Mouse (Mus musculus) hindbrain, embryonic 11.5 days (tissue): ENCODE data around the gene Lbr. TPM values are rescaled to one million over a fixed set of nuclear protein-coding genes. Genes with fewer than 3 reads are reported as not detected.
A peak's percentile ranks its signal among the peaks of the same experiment; 100 is the strongest.

ENCODE experiments used
- ATAC-seq: fragments of 200-750 bp; cut with Nextera tagmentation; 2 replicates; pipeline ENCODE4 v1.8.0; 2017; ENCODE audit warnings: mild to moderate bottlenecking, moderate TSS enrichment, moderate library complexity; ENCODE audit not compliant: low FRiP score
- DNase-seq: peaks from one replicate; pipeline ENCODE4 v3.0.0-alpha.2; 2015; ENCODE audit warnings: low spot score
- H3K27ac ChIP-seq: fragments of 300-500 bp; sonication (generic); 2 replicates; pipeline ENCODE4 v1.5.1; 2014; ENCODE audit warnings: mild to moderate bottlenecking, low read depth, low read length
- H3K27me3 ChIP-seq: fragments of 300-500 bp; sonication (generic); 2 replicates; pipeline ENCODE4 v1.6.1; 2014; ENCODE audit warnings: mild to moderate bottlenecking, low read length, moderate library complexity, mixed read lengths; ENCODE audit not compliant: control insufficient read depth, insufficient read depth
- H3K36me3 ChIP-seq: fragments of 300-500 bp; sonication (generic); 2 replicates; pipeline ENCODE4 v1.6.1; 2014; ENCODE audit warnings: mild to moderate bottlenecking, low read length, moderate library complexity, mixed read lengths; ENCODE audit not compliant: control insufficient read depth, insufficient read depth
- H3K4me1 ChIP-seq: fragments of 300-500 bp; sonication (generic); replicated peaks from 2 replicates; pipeline ENCODE4 v1.6.1; 2014; ENCODE audit warnings: low read length, mixed read lengths; ENCODE audit not compliant: control insufficient read depth, insufficient read depth
- H3K4me2 ChIP-seq: fragments of 300-500 bp; sonication (generic); replicated peaks from 2 replicates; pipeline ENCODE4 v1.6.1; 2014; ENCODE audit warnings: mild to moderate bottlenecking, low read depth, low read length
- H3K4me3 ChIP-seq: fragments of 300-500 bp; sonication (generic); 2 replicates; pipeline ENCODE4 v1.5.1; 2014; ENCODE audit warnings: low read depth, low read length
- H3K9ac ChIP-seq: fragments of 300-500 bp; sonication (generic); 2 replicates; pipeline ENCODE4 v1.6.1; 2014; ENCODE audit warnings: low read depth, low read length
- H3K9me3 ChIP-seq: fragments of 300-500 bp; sonication (generic); 2 replicates; pipeline ENCODE4 v1.6.1; 2016; ENCODE audit warnings: low read length; ENCODE audit not compliant: control insufficient read depth
- WGBS: fragments of 180-500 bp; shearing (Covaris S2); extraction: QIAGEN DNeasy Blood & Tissue Kit; methylation state at CpG from one replicate; pipeline ENCODE4 v1.1.7; 2014; 5-methylcytosine and 5-hydroxymethylcytosine counted together
- polyA plus RNA-seq: library from polyadenylated mRNA; unstranded; fragments of >200 nt; fragmentation: Nextera tagmentation; extraction: Ambion mirVana; gene quantifications from 2 replicates; pipeline ENCODE4 v1.2.1, GENCODE M21; 2014

Gene Lbr
- 151 and 166 TPM in 2 replicates for polyA plus RNA-seq

GRCm38 (mm10) chr1:181842781-181843180, at the start of gene Lbr:
Gene Lbr (minus strand): TSS chr1:181843046.
- Histone ChIP-seq H3K9ac (peak within 1 kb of the TSS; percentile 93), H3K4me2 (peak within 1 kb of the TSS; percentile 62), H3K9me3 (no peaks in the 10 kb centered on the region), H3K27ac (peak within 1 kb of the TSS; percentile 87), H3K36me3 (no peaks in the 10 kb centered on the region), H3K27me3 (no peaks in the 10 kb centered on the region), H3K4me1 (peaks cover 10% of the 10 kb centered on the region; the same call in 1 of the 2 replicates), H3K4me3 (peak within 1 kb of the TSS; percentile 91)
- under 1% methylated on average over 13 of the region's 14 CpGs for WGBS
- ATAC-seq, result no peak
- DNase-seq, result peak; percentile 56

DNA sequence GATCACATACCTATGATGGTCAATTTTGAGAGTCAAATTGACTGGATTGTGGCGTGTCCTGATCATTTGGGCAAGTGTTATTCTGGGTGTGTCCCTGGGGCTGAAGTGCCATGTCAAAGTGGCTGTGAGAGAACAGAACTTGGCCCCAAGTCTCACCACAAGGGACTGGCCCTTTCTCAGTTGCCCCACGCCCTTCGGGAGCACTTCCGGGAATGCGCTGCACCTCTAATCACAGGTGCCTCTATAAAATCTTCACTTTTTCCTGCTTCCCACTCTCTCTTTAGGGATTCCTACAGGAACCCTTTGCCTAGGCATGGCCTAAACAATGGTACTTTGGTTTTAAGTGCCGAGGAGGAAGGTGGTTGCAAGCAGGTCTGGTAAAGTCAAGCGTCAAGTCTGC, 46.8 kb upstream of the Lbr start:
- H3K9me3 ChIP-seq, result no peaks in the 10 kb centered on the region
- 91% methylated on average over 7 of the region's 7 CpGs for WGBS
- ATAC-seq, result no peak

DNA sequence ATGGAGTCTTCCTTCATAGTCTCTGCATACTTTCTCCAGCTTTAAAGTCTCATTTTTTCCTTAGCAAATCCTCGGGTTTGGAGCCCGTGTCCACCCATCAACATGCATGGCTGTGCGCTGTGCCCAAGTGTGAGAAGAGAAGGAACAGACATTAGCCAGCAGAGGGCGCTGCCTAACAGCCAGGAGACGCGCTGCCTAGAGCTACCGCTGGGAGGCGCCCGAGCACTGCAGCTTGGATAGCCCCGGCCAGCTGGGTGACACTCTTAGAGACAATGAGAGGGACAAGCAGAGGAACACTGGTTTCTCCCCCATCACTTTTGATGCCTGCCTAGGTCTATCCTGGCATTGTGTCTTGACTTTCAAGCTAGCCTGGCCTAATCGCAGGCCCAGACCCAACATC, 46.0 kb upstream of the Lbr start:
- Histone ChIP-seq H3K4me2 (no peak overlapping the region), H3K36me3 (no peaks in the 10 kb centered on the region), H3K4me3 (no peak overlapping the region), H3K9me3 (no peaks in the 10 kb centered on the region), H3K27ac (no peak overlapping the region), H3K4me1 (no peaks in the 10 kb centered on the region), H3K27me3 (no peaks in the 10 kb centered on the region), H3K9ac (no peak overlapping the region)
- peak; percentile 94 for DNase-seq
- 7% methylated on average over 11 of the region's 11 CpGs for WGBS
- ATAC-seq, result peak; percentile 70

More for the DNA sequence above, 46.8 kb upstream of the Lbr start:
- Histone ChIP-seq H3K4me1 (no peaks in the 10 kb centered on the region), H3K4me3 (no peak overlapping the region), H3K27me3 (no peaks in the 10 kb centered on the region), H3K4me2 (no peak overlapping the region), H3K9ac (no peak overlapping the region), H3K27ac (no peak overlapping the region), H3K36me3 (no peaks in the 10 kb centered on the region)
- no peak for DNase-seq

GRCm38 (mm10) chr1:181881532-181881931, 38.7 kb upstream of the Lbr start:
- H3K9me3 ChIP-seq, result no peaks in the 10 kb centered on the region
- no peaks in the 10 kb centered on the region for H3K27me3 ChIP-seq
- no peak overlapping the region for H3K27ac ChIP-seq
- H3K36me3 ChIP-seq, result no peaks in the 10 kb centered on the region
- WGBS, result 24% methylated on average over 8 of the region's 8 CpGs
- H3K9ac ChIP-seq, result no peak overlapping the region
- ATAC-seq (no peak; the same call in 1 of the 2 replicates), DNase-seq (peak; percentile 48)
- no peaks in the 10 kb centered on the region for H3K4me1 ChIP-seq
- no peak overlapping the region for H3K4me2 ChIP-seq
- H3K4me3 ChIP-seq, result no peak overlapping the region

- Histone ChIP-seq H3K9me3 (no peaks in the 10 kb centered on the region), H3K4me2 (no peak overlapping the region), H3K4me1 (no peaks in the 10 kb centered on the region), H3K27me3 (no peaks in the 10 kb centered on the region), H3K4me3 (no peak overlapping the region), H3K9ac (no peak overlapping the region), H3K36me3 (no peaks in the 10 kb centered on the region), H3K27ac (no peak overlapping the region)
- WGBS, result 56% methylated on average over 15 of the region's 15 CpGs
- DNase-seq (peak; percentile 41), ATAC-seq (0 out of 2 replicates have a peak, but pooled peaks have one; percentile 25)
Observed at GRCm38 (mm10) chr1:181880752-181881325, 38.0 kb upstream of the Lbr start.

GRCm38 (mm10) chr1:181878436-181878835, 35.6 kb upstream of the Lbr start:
- no peak overlapping the region for H3K9ac ChIP-seq
- no peak overlapping the region for H3K4me2 ChIP-seq
- H3K27me3 ChIP-seq, result no peaks in the 10 kb centered on the region
- no peaks in the 10 kb centered on the region for H3K36me3 ChIP-seq
- 74% methylated on average over 5 of the region's 5 CpGs for WGBS
- H3K27ac ChIP-seq, result no peak overlapping the region
- H3K4me3 ChIP-seq, result no peak overlapping the region
- ATAC-seq (no peak), DNase-seq (no peak)
- no peaks in the 10 kb centered on the region for H3K9me3 ChIP-seq
- no peaks in the 10 kb centered on the region for H3K4me1 ChIP-seq

DNA sequence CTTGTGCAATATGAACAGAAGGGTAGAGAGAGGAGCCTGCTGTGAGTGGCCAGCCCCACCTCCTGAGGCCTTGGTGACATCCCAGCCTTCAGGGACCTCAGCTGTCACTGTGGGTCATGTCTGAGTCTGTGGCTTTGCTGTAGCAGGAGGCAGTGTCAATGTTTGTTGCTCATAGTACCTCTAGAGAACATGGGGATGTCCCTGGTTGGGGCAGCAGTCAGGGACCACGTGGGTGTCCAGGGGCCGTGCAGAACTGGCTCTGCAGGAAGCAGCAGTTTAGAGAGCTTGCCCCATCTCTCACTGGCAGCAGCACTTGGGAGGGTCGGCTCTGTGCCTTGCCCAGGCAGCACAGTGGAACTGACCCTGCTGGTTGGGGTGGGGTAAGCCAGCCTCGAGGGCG, 34.2 kb upstream of the Lbr start:
- Histone ChIP-seq H3K4me3 (no peak overlapping the region), H3K36me3 (no peaks in the 10 kb centered on the region), H3K27me3 (no peaks in the 10 kb centered on the region), H3K9me3 (no peaks in the 10 kb centered on the region), H3K9ac (no peak overlapping the region), H3K4me1 (no peaks in the 10 kb centered on the region), H3K27ac (no peak overlapping the region), H3K4me2 (no peak overlapping the region)
- ATAC-seq (no peak), DNase-seq (no peak)
- WGBS, result 56% methylated on average over 5 of the region's 5 CpGs

DNA sequence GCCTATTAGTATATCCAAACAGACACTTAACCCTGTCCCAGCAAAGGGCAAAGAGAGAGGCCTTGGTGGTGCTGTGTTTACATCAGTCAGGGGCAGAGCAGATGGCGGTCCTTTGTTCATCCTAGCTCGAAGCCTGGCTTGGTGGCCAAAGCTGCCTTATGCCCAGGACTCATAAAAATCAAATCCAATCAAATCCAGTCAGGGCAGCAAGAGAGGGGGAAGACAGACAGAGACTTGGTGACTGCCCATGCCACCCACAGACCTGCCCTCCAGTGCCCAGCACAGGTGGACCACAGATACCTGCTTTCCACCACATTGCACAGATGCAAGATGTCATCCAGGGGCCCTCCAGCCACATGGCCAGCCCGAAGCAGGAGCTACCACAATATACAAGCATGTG, 33.8 kb upstream of the Lbr start:
- WGBS, result 80% methylated on average over 3 of the region's 3 CpGs
- no peak for DNase-seq

DNA sequence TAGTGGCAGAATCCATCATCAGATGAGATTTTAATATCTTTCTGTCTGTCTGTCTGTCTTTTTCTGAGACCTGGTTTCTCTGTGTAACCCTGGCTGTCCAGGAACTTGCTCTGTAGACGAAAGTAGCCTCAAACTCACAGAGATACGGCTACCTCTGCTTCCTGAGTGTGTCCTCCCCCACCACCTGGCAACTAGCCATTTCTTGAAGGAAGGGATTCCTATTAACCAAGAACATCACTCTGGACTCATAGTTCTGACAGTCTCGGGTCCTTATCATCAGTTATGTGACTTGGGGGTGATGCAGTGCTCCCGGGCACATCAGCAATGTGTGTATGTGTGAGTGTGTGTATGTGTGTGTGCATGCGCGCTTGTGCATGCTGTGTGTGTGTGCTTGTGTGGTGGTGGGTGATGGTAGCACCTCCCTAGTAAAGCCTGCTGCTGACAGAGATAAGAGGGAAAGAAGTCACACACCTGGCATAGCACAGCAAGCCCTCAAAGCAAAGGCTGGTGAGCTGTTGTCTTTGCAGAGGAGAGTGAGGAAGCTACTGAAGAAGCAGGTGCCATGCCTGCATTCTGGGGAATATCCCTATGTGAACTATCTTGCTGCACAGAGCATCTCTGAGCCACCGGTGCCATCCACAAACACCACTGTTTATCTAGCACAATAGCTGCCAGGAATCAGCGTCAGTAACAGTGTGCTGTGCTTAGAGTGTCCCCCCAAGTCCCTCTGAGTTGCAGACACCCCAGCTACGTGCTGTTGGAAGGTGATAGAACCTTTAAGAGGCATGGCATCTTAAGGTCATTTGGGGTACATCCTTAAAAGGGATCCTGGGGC, 30.5 kb upstream of the Lbr start:
- no peak for ATAC-seq
- Histone ChIP-seq H3K36me3 (no peaks in the 10 kb centered on the region), H3K9me3 (no peaks in the 10 kb centered on the region), H3K9ac (no peak overlapping the region), H3K27ac (no peak overlapping the region), H3K4me1 (no peaks in the 10 kb centered on the region), H3K27me3 (no peaks in the 10 kb centered on the region), H3K4me2 (no peak overlapping the region), H3K4me3 (no peak overlapping the region)
- DNase-seq, result no peak
- 84% methylated on average over 9 of the region's 9 CpGs for WGBS

More for the DNA sequence above, 33.8 kb upstream of the Lbr start:
- Histone ChIP-seq H3K27ac (no peak overlapping the region), H3K36me3 (no peaks in the 10 kb centered on the region), H3K9ac (no peak overlapping the region), H3K27me3 (no peaks in the 10 kb centered on the region), H3K9me3 (no peaks in the 10 kb centered on the region), H3K4me3 (no peak overlapping the region), H3K4me2 (no peak overlapping the region), H3K4me1 (no peaks in the 10 kb centered on the region)
- ATAC-seq, result no peak
